Mouse (Mus musculus): Measurements from ENCODE around the gene Cib1. TPM values are rescaled to one million over a fixed set of nuclear protein-coding genes. Genes with fewer than 3 reads are reported as not detected.

Cib1 gene
- polyA plus RNA-seq, 1 experiment from 2014 or later = 100 TPM

- Histone ChIP-seq H3K4me2 (replicated peaks; ENCODE audit: low read depth, low read length) (no peak overlapping the region), H3K9me3 (ENCODE audit: control insufficient read depth, low read length) (no peaks in the 10 kb centered on the region), H3K4me1 (ENCODE audit: control insufficient read depth, insufficient read depth, low read length) (peaks cover 51% of the 10 kb centered on the region), H3K27ac (ENCODE audit: low read depth, low read length) (no peak overlapping the region), H3K36me3 (ENCODE audit: control insufficient read depth, insufficient read depth, low read length) (0 out of 2 replicates have a peak, but pooled peaks cover 3% of the 10 kb centered on the region), H3K9ac (ENCODE audit: low read depth, low read length) (no peak overlapping the region), H3K4me3 (ENCODE audit: low read length) (no peak overlapping the region), H3K27me3 (ENCODE audit: control insufficient read depth, insufficient read depth, low read length) (no peaks in the 10 kb centered on the region)
- ATAC-seq (ENCODE audit: low FRiP score, low TSS enrichment) = no peak
- WGBS = 63% methylated on average over 5 of the region's 5 CpGs
Observed at GRCm38 (mm10) chr7:80200963-80201539, 31.6 kb downstream of the Cib1 start.

- Histone ChIP-seq H3K36me3 (ENCODE audit: control insufficient read depth, insufficient read depth, low read length) (0 out of 2 replicates have a peak, but pooled peaks cover 3% of the 10 kb centered on the region), H3K27me3 (ENCODE audit: control insufficient read depth, insufficient read depth, low read length) (no peaks in the 10 kb centered on the region), H3K27ac (ENCODE audit: low read depth, low read length) (no peak overlapping the region), H3K4me3 (ENCODE audit: low read length) (no peak overlapping the region), H3K4me2 (replicated peaks; ENCODE audit: low read depth, low read length) (no peak overlapping the region), H3K9me3 (ENCODE audit: control insufficient read depth, low read length) (no peaks in the 10 kb centered on the region), H3K9ac (ENCODE audit: low read depth, low read length) (no peak overlapping the region), H3K4me1 (ENCODE audit: control insufficient read depth, insufficient read depth, low read length) (peaks cover 50% of the 10 kb centered on the region)
- no peak for ATAC-seq (ENCODE audit: low FRiP score, low TSS enrichment)
- 39% methylated on average over 6 of the region's 6 CpGs for WGBS
Observed at GRCm38 (mm10) chr7:80200588-80200945, 32.0 kb downstream of the Cib1 start.

GRCm38 (mm10) chr7:80199851-80200587, 32.6 kb downstream of the Cib1 start:
- no peak for ATAC-seq (ENCODE audit: low FRiP score, low TSS enrichment)
- WGBS = 43% methylated on average over 11 of the region's 11 CpGs
- no peak overlapping the region for H3K27ac ChIP-seq (ENCODE audit: low read depth, low read length)
- H3K4me3 ChIP-seq (ENCODE audit: low read length) = 0 out of 2 replicates have a peak overlapping the region, but pooled peaks have one; percentile 76
- 0 out of 2 replicates have a peak, but pooled peaks cover 3% of the 10 kb centered on the region for H3K36me3 ChIP-seq (ENCODE audit: control insufficient read depth, insufficient read depth, low read length)
- H3K9me3 ChIP-seq (ENCODE audit: control insufficient read depth, low read length) = no peaks in the 10 kb centered on the region
- H3K4me2 ChIP-seq (replicated peaks; ENCODE audit: low read depth, low read length) = peak overlapping the region; percentile 85; the same call in 1 of the 2 replicates
- no peak overlapping the region for H3K9ac ChIP-seq (ENCODE audit: low read depth, low read length)
- no peaks in the 10 kb centered on the region for H3K27me3 ChIP-seq (ENCODE audit: control insufficient read depth, insufficient read depth, low read length)
- H3K4me1 ChIP-seq (ENCODE audit: control insufficient read depth, insufficient read depth, low read length) = peaks cover 47% of the 10 kb centered on the region

GRCm38 (mm10) chr7:80199286-80199685, 33.3 kb downstream of the Cib1 start:
- Histone ChIP-seq H3K27ac (ENCODE audit: low read depth, low read length) (peak overlapping the region; percentile 95; the same call in 1 of the 2 replicates), H3K4me2 (replicated peaks; ENCODE audit: low read depth, low read length) (peak overlapping the region; percentile 85), H3K36me3 (ENCODE audit: control insufficient read depth, insufficient read depth, low read length) (0 out of 2 replicates have a peak, but pooled peaks cover 3% of the 10 kb centered on the region), H3K9ac (ENCODE audit: low read depth, low read length) (peak overlapping the region; percentile 76), H3K9me3 (ENCODE audit: control insufficient read depth, low read length) (no peaks in the 10 kb centered on the region), H3K4me3 (ENCODE audit: low read length) (peak overlapping the region; percentile 76), H3K27me3 (ENCODE audit: control insufficient read depth, insufficient read depth, low read length) (no peaks in the 10 kb centered on the region), H3K4me1 (ENCODE audit: control insufficient read depth, insufficient read depth, low read length) (peaks cover 46% of the 10 kb centered on the region)
- WGBS = 24% methylated on average over 6 of the region's 6 CpGs
- no peak for ATAC-seq (ENCODE audit: low FRiP score, low TSS enrichment)

- peak overlapping the region; percentile 76 for H3K9ac ChIP-seq (ENCODE audit: low read depth, low read length)
- no peaks in the 10 kb centered on the region for H3K9me3 ChIP-seq (ENCODE audit: control insufficient read depth, low read length)
- no peaks in the 10 kb centered on the region for H3K27me3 ChIP-seq (ENCODE audit: control insufficient read depth, insufficient read depth, low read length)
- under 1% methylated on average over 11 of the region's 11 CpGs for WGBS
- H3K27ac ChIP-seq (ENCODE audit: low read depth, low read length) = peak overlapping the region; percentile 95
- H3K4me1 ChIP-seq (ENCODE audit: control insufficient read depth, insufficient read depth, low read length) = peaks cover 42% of the 10 kb centered on the region
- H3K4me2 ChIP-seq (replicated peaks; ENCODE audit: low read depth, low read length) = peak overlapping the region; percentile 85
- ATAC-seq (ENCODE audit: low FRiP score, low TSS enrichment) = no peak
- peak overlapping the region; percentile 76 for H3K4me3 ChIP-seq (ENCODE audit: low read length)
- H3K36me3 ChIP-seq (ENCODE audit: control insufficient read depth, insufficient read depth, low read length) = 0 out of 2 replicates have a peak, but pooled peaks cover 3% of the 10 kb centered on the region
Observed at GRCm38 (mm10) chr7:80198863-80199262, 33.8 kb downstream of the Cib1 start.

GRCm38 (mm10) chr7:80197941-80198778, 34.5 kb downstream of the Cib1 start:
- Histone ChIP-seq H3K27me3 (ENCODE audit: control insufficient read depth, insufficient read depth, low read length) (no peaks in the 10 kb centered on the region), H3K4me1 (ENCODE audit: control insufficient read depth, insufficient read depth, low read length) (peaks cover 35% of the 10 kb centered on the region)
- under 1% methylated on average over 69 of the region's 74 CpGs for WGBS

GRCm38 (mm10) chr7:80197371-80197770, 35.2 kb downstream of the Cib1 start:
- H3K27me3 ChIP-seq (ENCODE audit: control insufficient read depth, insufficient read depth, low read length) = no peaks in the 10 kb centered on the region
- 0 out of 2 replicates have a peak, but pooled peaks cover 2% of the 10 kb centered on the region for H3K36me3 ChIP-seq (ENCODE audit: control insufficient read depth, insufficient read depth, low read length)
- WGBS = 13% methylated on average over 4 of the region's 4 CpGs
- H3K4me3 ChIP-seq (ENCODE audit: low read length) = peak overlapping the region; percentile 76; the same call in 1 of the 2 replicates
- H3K4me1 ChIP-seq (ENCODE audit: control insufficient read depth, insufficient read depth, low read length) = peaks cover 37% of the 10 kb centered on the region
- H3K9me3 ChIP-seq (ENCODE audit: control insufficient read depth, low read length) = no peaks in the 10 kb centered on the region
- peak overlapping the region; percentile 85 for H3K4me2 ChIP-seq (replicated peaks; ENCODE audit: low read depth, low read length)
- peak overlapping the region; percentile 95 for H3K27ac ChIP-seq (ENCODE audit: low read depth, low read length)
- H3K9ac ChIP-seq (ENCODE audit: low read depth, low read length) = peak overlapping the region; percentile 76; the same call in 1 of the 2 replicates
- ATAC-seq (ENCODE audit: low FRiP score, low TSS enrichment) = no peak

More at GRCm38 (mm10) chr7:80197941-80198778, 34.5 kb downstream of the Cib1 start:
- H3K36me3 ChIP-seq (ENCODE audit: control insufficient read depth, insufficient read depth, low read length) = 0 out of 2 replicates have a peak, but pooled peaks cover 3% of the 10 kb centered on the region
- peak overlapping the region; percentile 76 for H3K4me3 ChIP-seq (ENCODE audit: low read length)
- no peaks in the 10 kb centered on the region for H3K9me3 ChIP-seq (ENCODE audit: control insufficient read depth, low read length)
- ATAC-seq (ENCODE audit: low FRiP score, low TSS enrichment) = peak; percentile 94
- peak overlapping the region; percentile 85 for H3K4me2 ChIP-seq (replicated peaks; ENCODE audit: low read depth, low read length)
- peak overlapping the region; percentile 76 for H3K9ac ChIP-seq (ENCODE audit: low read depth, low read length)
- H3K27ac ChIP-seq (ENCODE audit: low read depth, low read length) = peak overlapping the region; percentile 95

- H3K9me3 ChIP-seq (ENCODE audit: control insufficient read depth, low read length) = no peaks in the 10 kb centered on the region
- no peaks in the 10 kb centered on the region for H3K36me3 ChIP-seq (ENCODE audit: control insufficient read depth, insufficient read depth, low read length)
- no peak overlapping the region for H3K4me2 ChIP-seq (replicated peaks; ENCODE audit: low read depth, low read length)
- no peak overlapping the region for H3K27ac ChIP-seq (ENCODE audit: low read depth, low read length)
- H3K27me3 ChIP-seq (ENCODE audit: control insufficient read depth, insufficient read depth, low read length) = no peaks in the 10 kb centered on the region
- no peak for ATAC-seq (ENCODE audit: low FRiP score, low TSS enrichment)
- peaks cover 47% of the 10 kb centered on the region for H3K4me1 ChIP-seq (ENCODE audit: control insufficient read depth, insufficient read depth, low read length)
- H3K4me3 ChIP-seq (ENCODE audit: low read length) = no peak overlapping the region
- 89% methylated on average over 10 of the region's 11 CpGs for WGBS
- H3K9ac ChIP-seq (ENCODE audit: low read depth, low read length) = no peak overlapping the region
Observed at GRCm38 (mm10) chr7:80195576-80196263, 36.9 kb downstream of the Cib1 start.
